Mouse (Mus musculus) cerebellum, adult 2 months (tissue): ENCODE measurements at regions not wholly inside any gene's neighbourhood (a gene's known extent, or its start where the extent isn't known, plus 50 kb on each side); places are given as distances from the start of the nearest gene placed in this dataset.

ENCODE experiments used
- CTCF ChIP-seq: fragments of 200-500 bp; IDR thresholded peaks from 2 replicates; pipeline ENCODE4 v1.5.1; 2011; ENCODE audit warnings: low read depth, mild to moderate bottlenecking, control low read depth, low read length, moderate library complexity, borderline replicate concordance; ENCODE audit not compliant: insufficient read depth
- POLR2A ChIP-seq: fragments of 200-500 bp; IDR thresholded peaks from 2 replicates; pipeline ENCODE4 v1.6.1; 2011; ENCODE audit warnings: low read length, control low read depth, borderline replicate concordance; ENCODE audit not compliant: insufficient read depth

- TF ChIP-seq CTCF (no peak), POLR2A (no peak)
Measured at GRCm38 (mm10) chr9:71043899-71044298, 91.9 kb upstream of the Lipc start.
